Mouse (Mus musculus): Measurements from ENCODE around the gene Npas4.
"Not testable (repeated sequence)": the region's sequence is repeated elsewhere in the genome, so short reads cannot be mapped to it uniquely, and the experiment has no call there.

The Npas4 gene

GRCm38 (mm10) chr19:4990256-4990625, at the start of gene Npas4:
TSS of gene Npas4 (minus strand) at chr19:4990316.
- DNase-seq: no peak

- DNase-seq: peak; percentile 50
Measured at GRCm38 (mm10) chr19:5039301-5040114, 49.4 kb upstream of the Npas4 start.

- DNase-seq: peak; percentile 87
Measured at GRCm38 (mm10) chr19:5038709-5039156, 48.6 kb upstream of the Npas4 start, which contains the start of the genes B4gat1 and AC124502.3. TSS of gene B4gat1 (plus strand) at chr19:5038826. TSS of gene AC124502.3 (plus strand) at chr19:5038891.

GRCm38 (mm10) chr19:5037678-5038571, 47.8 kb upstream of the Npas4 start:
- peak; percentile 81 for DNase-seq

GRCm38 (mm10) chr19:5036577-5036976, 46.5 kb upstream of the Npas4 start:
- DNase-seq: no peak

- DNase-seq: no peak
Measured at GRCm38 (mm10) chr19:5032686-5033085, 42.6 kb upstream of the Npas4 start.

GRCm38 (mm10) chr19:5026111-5026510, 36.0 kb upstream of the Npas4 start:
- DNase-seq: no peak

- DNase-seq: peak; percentile 95
Measured at GRCm38 (mm10) chr19:5023621-5024479, 33.7 kb upstream of the Npas4 start, which contains the start of gene Slc29a2. TSS of gene Slc29a2 (plus strand) at chr19:5023860.

- DNase-seq: no peak
Measured at GRCm38 (mm10) chr19:5021416-5021815, 31.3 kb upstream of the Npas4 start.

- DNase-seq: no peak
Measured at GRCm38 (mm10) chr19:5018191-5018590, 28.1 kb upstream of the Npas4 start.

- DNase-seq: no peak
Measured at GRCm38 (mm10) chr19:5017611-5018010, 27.5 kb upstream of the Npas4 start.

- DNase-seq: peak; percentile 72
Measured at GRCm38 (mm10) chr19:5016782-5017181, 26.7 kb upstream of the Npas4 start.

GRCm38 (mm10) chr19:5016221-5016742, 26.2 kb upstream of the Npas4 start:
- peak; percentile 66 for DNase-seq

- DNase-seq: peak; percentile 65
Measured at GRCm38 (mm10) chr19:5014961-5015398, 24.9 kb upstream of the Npas4 start.

- DNase-seq: no peak
Measured at GRCm38 (mm10) chr19:5013138-5013537, 23.0 kb upstream of the Npas4 start.

- DNase-seq: no peak
Measured at GRCm38 (mm10) chr19:5004925-5005324, 14.8 kb upstream of the Npas4 start.

GRCm38 (mm10) chr19:5003644-5004043, 13.5 kb upstream of the Npas4 start:
- DNase-seq: not testable (repeated sequence)

GRCm38 (mm10) chr19:5001666-5002406, 11.7 kb upstream of the Npas4 start:
- peak; percentile 69 for DNase-seq

- no peak for DNase-seq
Measured at GRCm38 (mm10) chr19:4999445-5000140, 9.5 kb upstream of the Npas4 start.

GRCm38 (mm10) chr19:4994043-4994442, 3.9 kb upstream of the Npas4 start:
- DNase-seq: no peak

GRCm38 (mm10) chr19:4992904-4993303, 2.8 kb upstream of the Npas4 start:
- no peak for DNase-seq

Measured in kidney, adult 9 months (tissue).